In genomic region chr4:102569950-102570765, GRCm38 (mm10) we compare ENCODE assay signal across 8 mouse cellular contexts.
DNase-seq lines count a peak whose midpoint lies in the region; ATAC-seq and TF ChIP-seq lines count a peak whose summit lies in the region.

No protein-coding gene starts in this region.

- no peaks in the 10 kb centered on the region for H3K27me3 ChIP-seq in intestine, embryonic 14.5 days (replicated peaks; ENCODE audit: control insufficient read depth, insufficient read depth, low read length)
- H3K27me3 ChIP-seq in liver, embryonic 16.5 days (ENCODE audit: control insufficient read depth, insufficient read depth, low read depth, low read length): no peaks in the 10 kb centered on the region

- intact Hi-C loops in gastrocnemius, postnatal 36 days (cut with DNase I): loop anchor here (1.0 kb wide), 2 partner anchors 32 to 59 kb away; no protein-coding TSS in a partner anchor

- no peaks in the 10 kb centered on the region for H3K36me3 ChIP-seq in intestine, embryonic 14.5 days (ENCODE audit: control insufficient read depth, insufficient read depth, low read length)
- no peaks in the 10 kb centered on the region for H3K36me3 ChIP-seq in liver, embryonic 16.5 days (ENCODE audit: control insufficient read depth, insufficient read depth)

- H3K4me1 ChIP-seq in cortical plate, adult 2 months (ENCODE audit: control insufficient read depth, insufficient read depth, low read length): 0 out of 2 replicates have a peak, but pooled peaks cover 2% of the 10 kb centered on the region
- peaks cover 37% of the 10 kb centered on the region for H3K4me1 ChIP-seq in intestine, embryonic 14.5 days (replicated peaks; ENCODE audit: control insufficient read depth, insufficient read depth, low read length)
- H3K4me1 ChIP-seq in liver, embryonic 16.5 days (ENCODE audit: control insufficient read depth, low read depth, low read length): peaks cover 33% of the 10 kb centered on the region

- no peak for TF ChIP-seq POLR2A in cortical plate, adult 2 months (IDR thresholded peaks at IDR 0.05; ENCODE audit: extremely low read depth, insufficient read depth, low read length)

- ATAC-seq in intestine, embryonic 14.5 days (replicated peaks; ENCODE audit: low FRiP score, low TSS enrichment, low read depth): peak; percentile 72; the same call in 1 of the 2 replicates
- ATAC-seq in liver, embryonic 16.5 days (ENCODE audit: low read depth): peak; percentile 70

- H3K9ac ChIP-seq in intestine, embryonic 14.5 days (ENCODE audit: low read length): peak overlapping the region; percentile 68
- peak overlapping the region; percentile 70 for H3K9ac ChIP-seq in liver, embryonic 16.5 days (ENCODE audit: low read depth, low read length)

- H3K4me2 ChIP-seq in intestine, embryonic 14.5 days (ENCODE audit: low read length): peak overlapping the region; percentile 75
- H3K4me2 ChIP-seq in liver, embryonic 16.5 days (ENCODE audit: low read depth, low read length): peak overlapping the region; percentile 84

- no peaks in the 10 kb centered on the region for H3K9me3 ChIP-seq in intestine, embryonic 14.5 days (ENCODE audit: control insufficient read depth, low read length)
- no peaks in the 10 kb centered on the region for H3K9me3 ChIP-seq in liver, embryonic 16.5 days (replicated peaks; ENCODE audit: control insufficient read depth, low read length)

- H3K27ac ChIP-seq in cortical plate, adult 2 months (ENCODE audit: insufficient read depth, low read length): peak overlapping the region; percentile 72
- H3K27ac ChIP-seq in intestine, embryonic 14.5 days (ENCODE audit: low read depth): peak overlapping the region; percentile 86
- peak overlapping the region; percentile 78 for H3K27ac ChIP-seq in liver, embryonic 16.5 days (ENCODE audit: low read length)

- peak overlapping the region; percentile 40 for H3K4me3 ChIP-seq in cortical plate, adult 2 months (ENCODE audit: insufficient read depth, low read length)
- H3K4me3 ChIP-seq in intestine, embryonic 14.5 days (ENCODE audit: low read depth, low read length): peak overlapping the region; percentile 59
- H3K4me3 ChIP-seq in liver, embryonic 16.5 days (ENCODE audit: low read depth, low read length): peak overlapping the region; percentile 67

- WGBS in intestine, embryonic 14.5 days: under 1% methylated on average over 20 of the region's 20 CpGs
- WGBS in liver, embryonic 16.5 days (ENCODE audit: insufficient replicate concordance): under 1% methylated on average over 20 of the region's 20 CpGs

- DNase-seq in right cerebral cortex, postnatal 4 days: peak; percentile 23
- no peak for DNase-seq in right cerebral cortex, adult 18-20 months
- peak; percentile 68 to 71 for DNase-seq in gastrocnemius, postnatal 36 days
- peak; percentile 84 for DNase-seq in intestine, embryonic 14.5 days (ENCODE audit: low spot score)
- peak; percentile 71 for DNase-seq in neural tube, embryonic 10.5 days (ENCODE audit: extremely low spot score, low spot score)
- peak; percentile 64 to 68 for DNase-seq in thymus, postnatal 10 days (ENCODE audit: low spot score in 2 of 2)

- no peak for TF ChIP-seq CTCF in cortical plate, adult 2 months (IDR thresholded peaks at IDR 0.05; ENCODE audit: extremely low read depth, insufficient read depth, low read length)
